ENCODE assay signal across 20 mouse cellular contexts in genomic region chr8:120039313-120039919, GRCm38 (mm10). TPM values are rescaled to one million over a fixed set of nuclear protein-coding genes. Genes with fewer than 3 reads are reported as not detected.
DNase-seq lines count a peak whose midpoint lies in the region; ATAC-seq and TF ChIP-seq lines count a peak whose summit lies in the region.
"Had no signal": no experiment of that assay in that cellular context is flagged by ENCODE, and none has a peak within 500 bp of the region (broad histone marks: within the 10 kb centered on the region; RNA-seq: fewer than 3 reads in every experiment).

No protein-coding gene starts in this region.

- H3K9ac ChIP-seq in kidney, embryonic 14.5 days (ENCODE audit: low read depth, low read length) = no peak overlapping the region
- H3K9ac ChIP-seq: embryonic facial prominence, embryonic 13.5 days; heart, embryonic 12.5 days; hindbrain, embryonic 14.5 days; intestine, embryonic 15.5 days; liver, embryonic 12.5 days had no signal

- H3K9me3 ChIP-seq in kidney, embryonic 14.5 days (ENCODE audit: control insufficient read depth, low read length) = no peaks in the 10 kb centered on the region
- no peaks in the 10 kb centered on the region for H3K9me3 ChIP-seq in E14TG2a.4 (ENCODE audit: low read length)
- H3K9me3 ChIP-seq: embryonic facial prominence, embryonic 13.5 days; G1E; intestine, embryonic 15.5 days; liver, embryonic 12.5 days had no signal

- 60% methylated on average over 11 of the region's 11 CpGs for WGBS in kidney, embryonic 14.5 days

- no peak overlapping the region for H3K4me3 ChIP-seq in kidney, embryonic 14.5 days (ENCODE audit: low read length)
- H3K4me3 ChIP-seq in C2C12 (ENCODE audit: insufficient read depth, poor library complexity, severe bottlenecking) (no peak overlapping the region), E14TG2a.4 (replicated peaks; ENCODE audit: low read length) (peak overlapping the region; percentile 29)
- H3K4me3 ChIP-seq: embryonic facial prominence, embryonic 13.5 days; heart, embryonic 12.5 days; intestine, embryonic 15.5 days; layer of hippocampus, adult 2 months; liver, embryonic 12.5 days had no signal

- H3K36me3 ChIP-seq in kidney, embryonic 14.5 days (ENCODE audit: control insufficient read depth, insufficient read depth, low read length) = no peaks in the 10 kb centered on the region
- H3K36me3 ChIP-seq in C2C12 (ENCODE audit: control insufficient read depth, insufficient read depth) (no peaks in the 10 kb centered on the region), E14TG2a.4 (ENCODE audit: insufficient read depth, low read length) (no peaks in the 10 kb centered on the region)
- H3K36me3 ChIP-seq: embryonic facial prominence, embryonic 13.5 days; G1E; heart, embryonic 12.5 days; intestine, embryonic 15.5 days; liver, embryonic 12.5 days had no signal

- H3K4me2 ChIP-seq in kidney, embryonic 14.5 days (replicated peaks; ENCODE audit: low read depth, low read length) = no peak overlapping the region
- H3K4me2 ChIP-seq: embryonic facial prominence, embryonic 13.5 days; heart, embryonic 12.5 days; hindbrain, embryonic 14.5 days; intestine, embryonic 15.5 days; liver, embryonic 12.5 days had no signal

- H3K79me2 ChIP-seq in C2C12 (ENCODE audit: control insufficient read depth, insufficient read depth) = no peaks in the 10 kb centered on the region

- no peaks in the 10 kb centered on the region for H3K27me3 ChIP-seq in kidney, embryonic 14.5 days (ENCODE audit: control insufficient read depth, insufficient read depth, low read length)
- H3K27me3 ChIP-seq in C2C12 (ENCODE audit: control insufficient read depth, insufficient read depth, insufficient read length) (no peaks in the 10 kb centered on the region), E14TG2a.4 (ENCODE audit: insufficient read depth, low read length) (peaks cover 2% of the 10 kb centered on the region; the same call in 1 of the 2 replicates)
- H3K27me3 ChIP-seq: embryonic facial prominence, embryonic 13.5 days; intestine, embryonic 15.5 days had no signal

- DNase-seq in kidney, postnatal 36 days = no peak
- peak; percentile 29 for DNase-seq in kidney, postnatal 14 days
- no peak for DNase-seq in ovary, postnatal 10 days (ENCODE audit: low spot score)
- DNase-seq in layer of hippocampus, postnatal 14 days (ENCODE audit: low spot score in 2 of 2) = no peak
- DNase-seq: adrenal gland, postnatal 25 days; left cerebral cortex, postnatal 4 days; lung, adult 2 months; lung, postnatal 36 days had no signal

- 0 out of 2 replicates have a peak, but pooled peaks have one; percentile 26 for ATAC-seq in kidney, embryonic 14.5 days (ENCODE audit: low FRiP score, low TSS enrichment)
- ATAC-seq: forebrain, embryonic 16.5 days; intestine, embryonic 15.5 days; liver, embryonic 12.5 days had no signal

- no peak overlapping the region for H3K27ac ChIP-seq in kidney, embryonic 14.5 days (ENCODE audit: low read depth, low read length)
- H3K27ac ChIP-seq: embryonic facial prominence, embryonic 13.5 days; hindbrain, embryonic 14.5 days; intestine, embryonic 15.5 days; layer of hippocampus, adult 2 months; liver, embryonic 12.5 days had no signal

- H3K4me1 ChIP-seq in kidney, embryonic 14.5 days (ENCODE audit: control insufficient read depth, insufficient read depth, low read length) = peaks cover 19% of the 10 kb centered on the region
- peaks cover 23% of the 10 kb centered on the region for H3K4me1 ChIP-seq in E14TG2a.4 (replicated peaks; ENCODE audit: low read depth, low read length)

- TF ChIP-seq CTCF in C2C12 (IDR thresholded peaks at IDR 0.05; ENCODE audit: control insufficient read depth, insufficient read depth, insufficient read length) (no peak), E14TG2a.4 (conservative IDR thresholded peaks at IDR 0.05; ENCODE audit: low read length) (no peak)

- no peaks in the 10 kb centered on the region for H3K79me3 ChIP-seq in C2C12 (ENCODE audit: low read depth)

- no peak overlapping the region for H3ac ChIP-seq in C2C12 (ENCODE audit: control insufficient read depth, insufficient read length, low read depth)

TF ChIP-seq in C2C12, 6 proteins besides CTCF, POLR2A, EP300 and RAD21:
- TF ChIP-seq MYOG (IDR thresholded peaks at IDR 0.05; ENCODE audit: control insufficient read depth, extremely low read depth, insufficient read length) = no peak
- TF ChIP-seq MYOD1 (IDR thresholded peaks at IDR 0.05; ENCODE audit: control insufficient read depth, insufficient read length, low read depth) = peak; percentile 21

RNA-seq across cellular contexts. Expression of gene Crispld2, which starts 47.2 kb away (rescaled TPM):
- polyA plus RNA-seq in kidney, embryonic 14.5 days (2014; fragmentation: Nextera tagmentation; extraction: Ambion mirVana) = 4.9 and 5.2 TPM in 2 replicates
- 0.13 TPM for polyA plus RNA-seq in C2C12 (2012; fragmentation: generic; extraction: Trizol)
- total RNA-seq in layer of hippocampus, postnatal 14 days (2021) = 1 to 10 TPM; 1.6 to 2.1 TPM
- total RNA-seq: megakaryocyte-erythroid progenitor cell, adult 5-6 weeks had no signal
